Mouse (Mus musculus): ENCODE measurements around the gene Papola. TPM values are rescaled to one million over a fixed set of nuclear protein-coding genes. Genes with fewer than 3 reads are reported as not detected.
A peak's percentile ranks its signal among the peaks of the same experiment; 100 is the strongest.

Papola gene
- polyA plus RNA-seq (2014; fragmentation: Nextera tagmentation; extraction: Ambion mirVana), result 228 and 239 TPM in 2 replicates

GRCm38 (mm10) chr12:105784196-105784999, at the start of gene Papola:
Gene Papola, plus strand, starts transcription at chr12:105784694.
- Histone ChIP-seq H3K27me3 (ENCODE audit: control insufficient read depth, insufficient read depth, low read length) (no peaks in the 10 kb centered on the region), H3K36me3 (ENCODE audit: control insufficient read depth, insufficient read depth, low read length) (no peaks in the 10 kb centered on the region; the same call in 1 of the 2 replicates), H3K9ac (ENCODE audit: low read length) (peak within 1 kb of the TSS; percentile 95), H3K4me1 (ENCODE audit: control insufficient read depth, insufficient read depth, low read length) (peaks cover 7% of the 10 kb centered on the region; the same call in 1 of the 2 replicates), H3K4me3 (ENCODE audit: low read depth, low read length) (peak within 1 kb of the TSS; percentile 91), H3K4me2 (ENCODE audit: low read depth) (peak within 1 kb of the TSS; percentile 67), H3K27ac (ENCODE audit: low read depth, low read length) (peak within 1 kb of the TSS; percentile 93), H3K9me3 (ENCODE audit: control insufficient read depth, low read length) (no peaks in the 10 kb centered on the region)
- WGBS, result under 1% methylated on average over 57 of the region's 85 CpGs
- DNase-seq (ENCODE audit: low spot score) (peak; percentile 94), ATAC-seq (ENCODE audit: insufficient read depth, low FRiP score, low TSS enrichment) (peak; percentile 95)

GRCm38 (mm10) chr12:105735226-105735888, 49.1 kb upstream of the Papola start:
- Histone ChIP-seq H3K9me3 (ENCODE audit: control insufficient read depth, low read length) (no peaks in the 10 kb centered on the region), H3K36me3 (ENCODE audit: control insufficient read depth, insufficient read depth, low read length) (no peaks in the 10 kb centered on the region), H3K27ac (ENCODE audit: low read depth, low read length) (no peak overlapping the region), H3K9ac (ENCODE audit: low read length) (no peak overlapping the region), H3K4me1 (ENCODE audit: control insufficient read depth, insufficient read depth, low read length) (no peaks in the 10 kb centered on the region), H3K27me3 (ENCODE audit: control insufficient read depth, insufficient read depth, low read length) (no peaks in the 10 kb centered on the region), H3K4me3 (ENCODE audit: low read depth, low read length) (no peak overlapping the region), H3K4me2 (ENCODE audit: low read depth) (no peak overlapping the region)
- 87% methylated on average over 7 of the region's 7 CpGs for WGBS
- no peak for DNase-seq (ENCODE audit: low spot score)
- ATAC-seq (ENCODE audit: insufficient read depth, low FRiP score, low TSS enrichment), result no peak

- Histone ChIP-seq H3K4me1 (ENCODE audit: control insufficient read depth, insufficient read depth, low read length) (no peaks in the 10 kb centered on the region), H3K27ac (ENCODE audit: low read depth, low read length) (no peak overlapping the region), H3K27me3 (ENCODE audit: control insufficient read depth, insufficient read depth, low read length) (no peaks in the 10 kb centered on the region), H3K36me3 (ENCODE audit: control insufficient read depth, insufficient read depth, low read length) (no peaks in the 10 kb centered on the region), H3K4me2 (ENCODE audit: low read depth) (no peak overlapping the region), H3K4me3 (ENCODE audit: low read depth, low read length) (no peak overlapping the region), H3K9me3 (ENCODE audit: control insufficient read depth, low read length) (no peaks in the 10 kb centered on the region), H3K9ac (ENCODE audit: low read length) (no peak overlapping the region)
- DNase-seq (ENCODE audit: low spot score), result no peak
- 88% methylated on average over 6 of the region's 6 CpGs for WGBS
- no peak for ATAC-seq (ENCODE audit: insufficient read depth, low FRiP score, low TSS enrichment)
These were observed 48.6 kb upstream of the Papola start for GRCm38 (mm10) chr12:105735889-105736251.

GRCm38 (mm10) chr12:105738316-105739096, 46.0 kb upstream of the Papola start:
- Histone ChIP-seq H3K9ac (ENCODE audit: low read length) (no peak overlapping the region), H3K27me3 (ENCODE audit: control insufficient read depth, insufficient read depth, low read length) (no peaks in the 10 kb centered on the region), H3K4me3 (ENCODE audit: low read depth, low read length) (no peak overlapping the region), H3K27ac (ENCODE audit: low read depth, low read length) (no peak overlapping the region), H3K4me1 (ENCODE audit: control insufficient read depth, insufficient read depth, low read length) (no peaks in the 10 kb centered on the region), H3K4me2 (ENCODE audit: low read depth) (no peak overlapping the region), H3K36me3 (ENCODE audit: control insufficient read depth, insufficient read depth, low read length) (no peaks in the 10 kb centered on the region), H3K9me3 (ENCODE audit: control insufficient read depth, low read length) (no peaks in the 10 kb centered on the region)
- DNase-seq (ENCODE audit: low spot score), result no peak
- WGBS, result 77% methylated on average over 15 of the region's 15 CpGs
- ATAC-seq (ENCODE audit: insufficient read depth, low FRiP score, low TSS enrichment), result no peak

GRCm38 (mm10) chr12:105739656-105740055, 44.8 kb upstream of the Papola start:
- Histone ChIP-seq H3K27me3 (ENCODE audit: control insufficient read depth, insufficient read depth, low read length) (no peaks in the 10 kb centered on the region), H3K4me3 (ENCODE audit: low read depth, low read length) (no peak overlapping the region), H3K36me3 (ENCODE audit: control insufficient read depth, insufficient read depth, low read length) (no peaks in the 10 kb centered on the region), H3K9me3 (ENCODE audit: control insufficient read depth, low read length) (no peaks in the 10 kb centered on the region), H3K4me2 (ENCODE audit: low read depth) (no peak overlapping the region), H3K27ac (ENCODE audit: low read depth, low read length) (no peak overlapping the region), H3K9ac (ENCODE audit: low read length) (no peak overlapping the region), H3K4me1 (ENCODE audit: control insufficient read depth, insufficient read depth, low read length) (no peaks in the 10 kb centered on the region)
- 91% methylated on average over 8 of the region's 8 CpGs for WGBS
- ATAC-seq (ENCODE audit: insufficient read depth, low FRiP score, low TSS enrichment) (no peak), DNase-seq (ENCODE audit: low spot score) (no peak)

GRCm38 (mm10) chr12:105748114-105748513, 36.4 kb upstream of the Papola start:
- ATAC-seq (ENCODE audit: insufficient read depth, low FRiP score, low TSS enrichment), result no peak
- no peaks in the 10 kb centered on the region for H3K36me3 ChIP-seq (ENCODE audit: control insufficient read depth, insufficient read depth, low read length)
- H3K4me1 ChIP-seq (ENCODE audit: control insufficient read depth, insufficient read depth, low read length), result no peaks in the 10 kb centered on the region
- H3K27ac ChIP-seq (ENCODE audit: low read depth, low read length), result no peak overlapping the region
- DNase-seq (ENCODE audit: low spot score), result no peak
- 88% methylated on average over 5 of the region's 5 CpGs for WGBS
- H3K9me3 ChIP-seq (ENCODE audit: control insufficient read depth, low read length), result no peaks in the 10 kb centered on the region
- H3K4me3 ChIP-seq (ENCODE audit: low read depth, low read length), result no peak overlapping the region
- no peaks in the 10 kb centered on the region for H3K27me3 ChIP-seq (ENCODE audit: control insufficient read depth, insufficient read depth, low read length)
- no peak overlapping the region for H3K4me2 ChIP-seq (ENCODE audit: low read depth)
- H3K9ac ChIP-seq (ENCODE audit: low read length), result no peak overlapping the region

GRCm38 (mm10) chr12:105753813-105754212, 30.7 kb upstream of the Papola start:
- ATAC-seq (ENCODE audit: insufficient read depth, low FRiP score, low TSS enrichment) (no peak), DNase-seq (ENCODE audit: low spot score) (no peak)
- no peaks in the 10 kb centered on the region for H3K27me3 ChIP-seq (ENCODE audit: control insufficient read depth, insufficient read depth, low read length)
- H3K27ac ChIP-seq (ENCODE audit: low read depth, low read length), result no peak overlapping the region
- H3K4me3 ChIP-seq (ENCODE audit: low read depth, low read length), result no peak overlapping the region
- H3K36me3 ChIP-seq (ENCODE audit: control insufficient read depth, insufficient read depth, low read length), result no peaks in the 10 kb centered on the region
- H3K9me3 ChIP-seq (ENCODE audit: control insufficient read depth, low read length), result no peaks in the 10 kb centered on the region
- H3K9ac ChIP-seq (ENCODE audit: low read length), result no peak overlapping the region
- H3K4me1 ChIP-seq (ENCODE audit: control insufficient read depth, insufficient read depth, low read length), result 0 out of 2 replicates have a peak, but pooled peaks cover 3% of the 10 kb centered on the region
- 92% methylated on average over 10 of the region's 10 CpGs for WGBS
- H3K4me2 ChIP-seq (ENCODE audit: low read depth), result no peak overlapping the region

GRCm38 (mm10) chr12:105757816-105758497, 26.5 kb upstream of the Papola start:
- Histone ChIP-seq H3K4me1 (ENCODE audit: control insufficient read depth, insufficient read depth, low read length) (peaks cover 9% of the 10 kb centered on the region), H3K4me2 (ENCODE audit: low read depth) (no peak overlapping the region), H3K27me3 (ENCODE audit: control insufficient read depth, insufficient read depth, low read length) (no peaks in the 10 kb centered on the region), H3K4me3 (ENCODE audit: low read depth, low read length) (no peak overlapping the region), H3K9me3 (ENCODE audit: control insufficient read depth, low read length) (no peaks in the 10 kb centered on the region), H3K27ac (ENCODE audit: low read depth, low read length) (no peak overlapping the region), H3K36me3 (ENCODE audit: control insufficient read depth, insufficient read depth, low read length) (no peaks in the 10 kb centered on the region), H3K9ac (ENCODE audit: low read length) (no peak overlapping the region)
- ATAC-seq (ENCODE audit: insufficient read depth, low FRiP score, low TSS enrichment) (no peak), DNase-seq (ENCODE audit: low spot score) (no peak)
- WGBS, result 39% methylated on average over 15 of the region's 15 CpGs

Data from neural tube, embryonic 11.5 days (tissue).